Comparison of ENCODE assay signal across 17 mouse cellular contexts in the genomic region with DNA sequence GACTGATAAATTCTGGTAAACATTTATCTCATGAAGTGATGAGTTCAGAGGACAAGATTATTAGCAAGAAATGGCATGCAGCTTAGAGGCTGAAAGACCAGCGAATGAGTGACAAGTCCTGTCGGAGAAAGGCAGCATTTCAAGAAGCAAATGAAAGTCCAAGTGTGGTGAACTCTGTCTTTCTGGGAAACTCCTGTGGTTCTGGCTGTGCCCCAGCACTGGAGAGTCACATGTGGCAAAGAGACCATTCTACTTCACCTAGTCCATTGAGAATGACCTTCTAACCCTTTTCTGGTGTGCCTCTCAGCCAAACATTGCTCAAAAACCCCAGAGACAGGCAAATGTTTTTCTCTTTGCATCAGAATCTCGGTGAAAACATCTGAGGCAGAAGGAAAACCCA.
"Had no signal": no experiment of that assay in that cellular context is flagged by ENCODE, and none has a peak within 500 bp of the region (broad histone marks: within the 10 kb centered on the region; RNA-seq: fewer than 3 reads in every experiment).

No protein-coding gene starts in this region.

- H3K27ac ChIP-seq: left cerebral cortex, adult 2 months; limb, embryonic 10.5 days; liver, embryonic 13.5 days; lung, embryonic 15.5 days; macrophage; midbrain, embryonic 15.5 days; neural tube, embryonic 13.5 days had no signal

- H3K27me3 ChIP-seq: liver, embryonic 13.5 days; lung, embryonic 15.5 days; megakaryocyte, embryonic 14.5 days; midbrain, embryonic 15.5 days; neural tube, embryonic 13.5 days had no signal

- H3K4me1 ChIP-seq: limb, embryonic 10.5 days; liver, embryonic 13.5 days; lung, embryonic 15.5 days; midbrain, embryonic 15.5 days had no signal

- ATAC-seq: intestine, embryonic 16.5 days; liver, postnatal 0 days; midbrain, embryonic 15.5 days had no signal

- H3K4me3 ChIP-seq: left cerebral cortex, adult 2 months; limb, embryonic 10.5 days; liver, embryonic 13.5 days; lung, embryonic 15.5 days; megakaryocyte, embryonic 14.5 days; midbrain, embryonic 15.5 days; neural tube, embryonic 13.5 days had no signal

- H3K4me2 ChIP-seq: liver, embryonic 13.5 days; lung, embryonic 15.5 days; midbrain, embryonic 11.5 days; midbrain, embryonic 15.5 days; neural tube, embryonic 13.5 days had no signal

- DNase-seq: liver, embryonic 13.5 days; liver, postnatal 0 days; lung, postnatal 14 days; retina, postnatal 1 day; right cerebral cortex, postnatal 4 days; spleen, adult 18-20 months; thymus, adult 18-20 months; thymus, postnatal 14 days had no signal

- H3K9me3 ChIP-seq: limb, embryonic 10.5 days; liver, embryonic 13.5 days; lung, embryonic 15.5 days; megakaryocyte, embryonic 14.5 days; midbrain, embryonic 15.5 days; neural tube, embryonic 13.5 days had no signal

- H3K36me3 ChIP-seq: limb, embryonic 10.5 days; liver, embryonic 13.5 days; lung, embryonic 15.5 days; midbrain, embryonic 15.5 days; neural tube, embryonic 13.5 days had no signal

- H3K9ac ChIP-seq: liver, embryonic 13.5 days; liver, postnatal 0 days; lung, embryonic 15.5 days; midbrain, embryonic 15.5 days; neural tube, embryonic 13.5 days had no signal
